Mouse (Mus musculus): ENCODE measurements at regions not wholly inside any gene's neighbourhood (a gene's known extent, or its start where the extent isn't known, plus 50 kb on each side); places are given as distances from the start of the nearest gene placed in this dataset.

GRCm38 (mm10) chr10:51963671-51964070 is 58.6 kb upstream of the Vgll2 start:
- no peaks in the 10 kb centered on the region for H3K79me3 ChIP-seq (ENCODE audit: low read depth)
- H3ac ChIP-seq (ENCODE audit: control insufficient read depth, insufficient read length, low read depth): no peak overlapping the region
- H3K36me3 ChIP-seq (ENCODE audit: control insufficient read depth, insufficient read depth): no peaks in the 10 kb centered on the region
- H3K4me3 ChIP-seq (ENCODE audit: insufficient read depth, poor library complexity, severe bottlenecking): no peak overlapping the region
- TF ChIP-seq MYOD1 (IDR thresholded peaks at IDR 0.05; ENCODE audit: control insufficient read depth, insufficient read length, low read depth) (no peak), CEBPB (IDR thresholded peaks at IDR 0.05; ENCODE audit: low read depth) (no peak), MAX (IDR thresholded peaks at IDR 0.05) (no peak), USF1 (IDR thresholded peaks at IDR 0.05; ENCODE audit: low read depth) (no peak), MYOG (IDR thresholded peaks at IDR 0.05; ENCODE audit: control insufficient read depth, extremely low read depth, insufficient read length) (no peak), CTCF (IDR thresholded peaks at IDR 0.05; ENCODE audit: control insufficient read depth, insufficient read depth, insufficient read length) (no peak), FOSL1 (IDR thresholded peaks at IDR 0.05; ENCODE audit: insufficient read depth, low read length, poor library complexity, severe bottlenecking) (no peak)
- H3K27me3 ChIP-seq (ENCODE audit: control insufficient read depth, insufficient read depth, insufficient read length): no peaks in the 10 kb centered on the region
- no peaks in the 10 kb centered on the region for H3K79me2 ChIP-seq (ENCODE audit: control insufficient read depth, insufficient read depth)

DNA sequence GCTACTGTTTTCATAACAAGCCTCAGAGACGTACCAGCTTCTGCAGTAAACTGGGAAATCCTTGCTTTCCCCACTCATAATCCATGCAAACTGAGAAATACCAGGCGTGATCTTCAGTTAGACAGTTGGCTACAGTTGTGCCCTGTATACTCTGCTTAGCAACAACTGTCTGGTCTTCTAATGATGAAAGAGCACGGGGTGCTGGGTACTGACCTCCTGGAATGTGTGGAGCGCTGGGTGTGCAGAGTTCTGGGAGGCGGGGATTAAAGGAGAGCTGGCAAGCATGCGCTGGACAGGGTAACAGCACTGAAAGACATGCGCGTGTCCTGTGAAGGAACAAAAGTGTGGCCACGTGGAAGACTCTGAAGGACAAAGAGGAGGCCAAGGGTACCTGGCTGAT is 52.2 kb upstream of the Vgll2 start:
- Histone ChIP-seq H3K79me3 (ENCODE audit: low read depth) (no peaks in the 10 kb centered on the region), H3K36me3 (ENCODE audit: control insufficient read depth, insufficient read depth) (no peaks in the 10 kb centered on the region), H3K4me3 (ENCODE audit: insufficient read depth, poor library complexity, severe bottlenecking) (no peak overlapping the region), H3ac (ENCODE audit: control insufficient read depth, insufficient read length, low read depth) (no peak overlapping the region), H3K79me2 (ENCODE audit: control insufficient read depth, insufficient read depth) (no peaks in the 10 kb centered on the region), H3K27me3 (ENCODE audit: control insufficient read depth, insufficient read depth, insufficient read length) (no peaks in the 10 kb centered on the region)
- no peak for TF ChIP-seq CEBPB (IDR thresholded peaks at IDR 0.05; ENCODE audit: low read depth)
- no peak for TF ChIP-seq USF1 (IDR thresholded peaks at IDR 0.05; ENCODE audit: low read depth)
- TF ChIP-seq FOSL1 (IDR thresholded peaks at IDR 0.05; ENCODE audit: insufficient read depth, low read length, poor library complexity, severe bottlenecking): no peak
- TF ChIP-seq MYOG (IDR thresholded peaks at IDR 0.05; ENCODE audit: control insufficient read depth, extremely low read depth, insufficient read length): no peak
- no peak for TF ChIP-seq CTCF (IDR thresholded peaks at IDR 0.05; ENCODE audit: control insufficient read depth, insufficient read depth, insufficient read length)
- TF ChIP-seq MAX (IDR thresholded peaks at IDR 0.05): no peak
- no peak for TF ChIP-seq MYOD1 (IDR thresholded peaks at IDR 0.05; ENCODE audit: control insufficient read depth, insufficient read length, low read depth)

All from C2C12 (cell line).